Mouse (Mus musculus): Measurements from ENCODE around the gene Rab17. TPM values are rescaled to one million over a fixed set of nuclear protein-coding genes. Genes with fewer than 3 reads are reported as not detected.
A peak's percentile ranks its signal among the peaks of the same experiment; 100 is the strongest.

Rab17 gene
- polyA plus RNA-seq, 1 experiment from 2014 or later, result 1.3 TPM

GRCm38 (mm10) chr1:91006037-91006436 lies 36.6 kb upstream of the Rab17 start:
- H3K36me3 ChIP-seq, result no peaks in the 10 kb centered on the region
- H3K9ac ChIP-seq, result no peak overlapping the region
- H3K9me3 ChIP-seq (replicated peaks), result no peaks in the 10 kb centered on the region
- no peaks in the 10 kb centered on the region for H3K27me3 ChIP-seq (replicated peaks)
- no peak overlapping the region for H3K4me2 ChIP-seq
- H3K4me3 ChIP-seq, result no peak overlapping the region
- ATAC-seq (ENCODE audit: insufficient number of reproducible peaks, low FRiP score), result no peak
- WGBS, result 78% methylated on average over 5 of the region's 5 CpGs
- peaks cover 79% of the 10 kb centered on the region for H3K4me1 ChIP-seq (replicated peaks)
- peak overlapping the region; percentile 21; the same call in 1 of the 2 replicates for H3K27ac ChIP-seq (ENCODE audit: poor library complexity, severe bottlenecking)

GRCm38 (mm10) chr1:91003522-91004253 lies 34.2 kb upstream of the Rab17 start:
- 78% methylated on average over 8 of the region's 8 CpGs for whole genome bisulfite sequencing
- H3K4me3 ChIP-seq, result no peak overlapping the region
- ATAC-seq (ENCODE audit: insufficient number of reproducible peaks, low FRiP score), result no peak
- H3K4me1 ChIP-seq (replicated peaks), result peaks cover 68% of the 10 kb centered on the region
- H3K27me3 ChIP-seq (replicated peaks), result no peaks in the 10 kb centered on the region
- no peak overlapping the region for H3K4me2 ChIP-seq
- H3K9ac ChIP-seq, result no peak overlapping the region
- no peaks in the 10 kb centered on the region for H3K36me3 ChIP-seq
- H3K27ac ChIP-seq (ENCODE audit: poor library complexity, severe bottlenecking), result no peak overlapping the region
- no peaks in the 10 kb centered on the region for H3K9me3 ChIP-seq (replicated peaks)

GRCm38 (mm10) chr1:91002641-91003040 lies 33.2 kb upstream of the Rab17 start:
- Histone ChIP-seq H3K9ac (no peak overlapping the region), H3K4me1 (replicated peaks) (peaks cover 65% of the 10 kb centered on the region), H3K9me3 (replicated peaks) (no peaks in the 10 kb centered on the region), H3K4me3 (no peak overlapping the region), H3K27ac (ENCODE audit: poor library complexity, severe bottlenecking) (0 out of 2 replicates have a peak overlapping the region, but pooled peaks have one; percentile 9), H3K4me2 (peak overlapping the region; percentile 75; the same call in 1 of the 2 replicates), H3K27me3 (replicated peaks) (no peaks in the 10 kb centered on the region), H3K36me3 (no peaks in the 10 kb centered on the region)
- ATAC-seq (ENCODE audit: insufficient number of reproducible peaks, low FRiP score), result no peak
- 65% methylated on average over 3 of the region's 3 CpGs for WGBS

- Histone ChIP-seq H3K4me1 (replicated peaks) (peaks cover 71% of the 10 kb centered on the region), H3K27ac (ENCODE audit: poor library complexity, severe bottlenecking) (peak overlapping the region; percentile 98)
- no peak for ATAC-seq (ENCODE audit: insufficient number of reproducible peaks, low FRiP score)
Measured at GRCm38 (mm10) chr1:91001871-91002539, 32.5 kb upstream of the Rab17 start.

GRCm38 (mm10) chr1:91001101-91001500 lies 31.6 kb upstream of the Rab17 start:
- Histone ChIP-seq H3K9me3 (replicated peaks) (peaks cover under 1% of the 10 kb centered on the region; the same call in 1 of the 2 replicates), H3K4me3 (peak overlapping the region; percentile 82), H3K27ac (ENCODE audit: poor library complexity, severe bottlenecking) (peak overlapping the region; percentile 98), H3K9ac (peak overlapping the region; percentile 98), H3K27me3 (replicated peaks) (no peaks in the 10 kb centered on the region), H3K36me3 (0 out of 2 replicates have a peak, but pooled peaks cover under 1% of the 10 kb centered on the region), H3K4me1 (replicated peaks) (peaks cover 65% of the 10 kb centered on the region), H3K4me2 (peak overlapping the region; percentile 75)
- WGBS, result 32% methylated on average over 3 of the region's 3 CpGs
- no peak for ATAC-seq (ENCODE audit: insufficient number of reproducible peaks, low FRiP score)

More at GRCm38 (mm10) chr1:91001871-91002539, 32.5 kb upstream of the Rab17 start:
- peak overlapping the region; percentile 98; the same call in 1 of the 2 replicates for H3K9ac ChIP-seq
- H3K36me3 ChIP-seq, result no peaks in the 10 kb centered on the region
- H3K27me3 ChIP-seq (replicated peaks), result no peaks in the 10 kb centered on the region
- 86% methylated on average over 3 of the region's 3 CpGs for WGBS
- no peak overlapping the region for H3K4me3 ChIP-seq
- H3K4me2 ChIP-seq, result peak overlapping the region; percentile 75
- no peaks in the 10 kb centered on the region for H3K9me3 ChIP-seq (replicated peaks)

GRCm38 (mm10) chr1:90999911-91000601 lies 30.6 kb upstream of the Rab17 start:
- ATAC-seq (ENCODE audit: insufficient number of reproducible peaks, low FRiP score), result peak; percentile 56
- H3K9ac ChIP-seq, result peak overlapping the region; percentile 98
- H3K9me3 ChIP-seq (replicated peaks), result peaks cover 6% of the 10 kb centered on the region
- H3K4me2 ChIP-seq, result peak overlapping the region; percentile 75
- H3K27ac ChIP-seq (ENCODE audit: poor library complexity, severe bottlenecking), result peak overlapping the region; percentile 98
- H3K27me3 ChIP-seq (replicated peaks), result no peaks in the 10 kb centered on the region
- H3K36me3 ChIP-seq, result 0 out of 2 replicates have a peak, but pooled peaks cover 3% of the 10 kb centered on the region
- WGBS, result 35% methylated on average over 10 of the region's 10 CpGs
- H3K4me3 ChIP-seq, result peak overlapping the region; percentile 82
- peaks cover 63% of the 10 kb centered on the region for H3K4me1 ChIP-seq (replicated peaks)

GRCm38 (mm10) chr1:90998891-90999611 lies 29.6 kb upstream of the Rab17 start:
- peak overlapping the region; percentile 98 for H3K27ac ChIP-seq (ENCODE audit: poor library complexity, severe bottlenecking)
- WGBS, result 1% methylated on average over 41 of the region's 41 CpGs
- H3K4me2 ChIP-seq, result peak overlapping the region; percentile 75
- peak overlapping the region; percentile 98 for H3K9ac ChIP-seq
- peaks cover 6% of the 10 kb centered on the region for H3K9me3 ChIP-seq (replicated peaks)
- H3K4me1 ChIP-seq (replicated peaks), result peaks cover 57% of the 10 kb centered on the region
- ATAC-seq (ENCODE audit: insufficient number of reproducible peaks, low FRiP score), result peak; percentile 36; the same call in 1 of the 2 replicates
- H3K27me3 ChIP-seq (replicated peaks), result no peaks in the 10 kb centered on the region
- H3K4me3 ChIP-seq, result peak overlapping the region; percentile 82
- 0 out of 2 replicates have a peak, but pooled peaks cover 3% of the 10 kb centered on the region for H3K36me3 ChIP-seq

- 3% methylated on average over 54 of the region's 59 CpGs for WGBS
- H3K9me3 ChIP-seq (replicated peaks), result peaks cover 6% of the 10 kb centered on the region
- H3K9ac ChIP-seq, result peak within 1 kb of the TSS; percentile 98
- H3K36me3 ChIP-seq, result 0 out of 2 replicates have a peak, but pooled peaks cover 3% of the 10 kb centered on the region
- peaks cover 50% of the 10 kb centered on the region for H3K4me1 ChIP-seq (replicated peaks)
- H3K4me2 ChIP-seq, result peak within 1 kb of the TSS; percentile 75
- no peaks in the 10 kb centered on the region for H3K27me3 ChIP-seq (replicated peaks)
- peak within 1 kb of the TSS; percentile 98 for H3K27ac ChIP-seq (ENCODE audit: poor library complexity, severe bottlenecking)
- peak within 1 kb of the TSS; percentile 82 for H3K4me3 ChIP-seq
- ATAC-seq (ENCODE audit: insufficient number of reproducible peaks, low FRiP score), result peak; percentile 48
Measured at GRCm38 (mm10) chr1:90998268-90998890, 28.9 kb upstream of the Rab17 start, which contains the start of gene Lrrfip1. TSS of gene Lrrfip1 (plus strand) at chr1:90998737.

GRCm38 (mm10) chr1:90997641-90998040 lies 28.2 kb upstream of the Rab17 start:
- Histone ChIP-seq H3K4me1 (replicated peaks) (peaks cover 43% of the 10 kb centered on the region), H3K9ac (peak overlapping the region; percentile 98), H3K27me3 (replicated peaks) (no peaks in the 10 kb centered on the region), H3K27ac (ENCODE audit: poor library complexity, severe bottlenecking) (peak overlapping the region; percentile 98; the same call in 1 of the 2 replicates), H3K36me3 (0 out of 2 replicates have a peak, but pooled peaks cover 3% of the 10 kb centered on the region), H3K4me2 (peak overlapping the region; percentile 75), H3K9me3 (replicated peaks) (peaks cover 6% of the 10 kb centered on the region), H3K4me3 (peak overlapping the region; percentile 82; the same call in 1 of the 2 replicates)
- no peak for ATAC-seq (ENCODE audit: insufficient number of reproducible peaks, low FRiP score)
- WGBS, result 68% methylated on average over 5 of the region's 5 CpGs

GRCm38 (mm10) chr1:90997136-90997535 lies 27.7 kb upstream of the Rab17 start:
- Histone ChIP-seq H3K9ac (no peak overlapping the region), H3K4me2 (no peak overlapping the region)

More at GRCm38 (mm10) chr1:90997136-90997535, 27.7 kb upstream of the Rab17 start:
- Histone ChIP-seq H3K36me3 (0 out of 2 replicates have a peak, but pooled peaks cover 3% of the 10 kb centered on the region), H3K27me3 (replicated peaks) (no peaks in the 10 kb centered on the region), H3K4me3 (no peak overlapping the region), H3K9me3 (replicated peaks) (peaks cover 6% of the 10 kb centered on the region), H3K27ac (ENCODE audit: poor library complexity, severe bottlenecking) (no peak overlapping the region), H3K4me1 (replicated peaks) (peaks cover 38% of the 10 kb centered on the region)
- ATAC-seq (ENCODE audit: insufficient number of reproducible peaks, low FRiP score), result no peak
- WGBS, result 50% methylated on average over 4 of the region's 4 CpGs

Measured in heart, embryonic 12.5 days (tissue).